Mouse (Mus musculus) hindbrain, embryonic 16.5 days (tissue): ENCODE data around the gene Adamts9. TPM values are rescaled to one million over a fixed set of nuclear protein-coding genes. Genes with fewer than 3 reads are reported as not detected.
A peak's percentile ranks its signal among the peaks of the same experiment; 100 is the strongest.

ENCODE experiments used
- ATAC-seq: fragments of 200-750 bp; cut with Nextera tagmentation; 2 replicates; pipeline ENCODE4 v1.8.0; 2017; ENCODE audit warnings: moderate TSS enrichment, moderate library complexity
- H3K27ac ChIP-seq: fragments of 300-500 bp; sonication (generic); 2 replicates; pipeline ENCODE4 v1.5.1; 2014; ENCODE audit warnings: low read depth, mild to moderate bottlenecking, control low read depth, low read length, moderate library complexity
- H3K27me3 ChIP-seq: fragments of 300-500 bp; sonication (generic); replicated peaks from 2 replicates; pipeline ENCODE4 v1.6.1; 2014; ENCODE audit warnings: low read length; ENCODE audit not compliant: control insufficient read depth, insufficient read depth
- H3K36me3 ChIP-seq: fragments of 300-500 bp; sonication (generic); 2 replicates; pipeline ENCODE4 v1.6.1; 2014; ENCODE audit warnings: mild to moderate bottlenecking, low read length, moderate library complexity, mixed read lengths; ENCODE audit not compliant: control insufficient read depth, insufficient read depth
- H3K4me1 ChIP-seq: fragments of 300-500 bp; sonication (generic); 2 replicates; pipeline ENCODE4 v1.6.1; 2014; ENCODE audit warnings: low read depth, low read length; ENCODE audit not compliant: control insufficient read depth, insufficient read depth
- H3K4me2 ChIP-seq: fragments of 300-500 bp; sonication (generic); 2 replicates; pipeline ENCODE4 v1.6.1; 2014; ENCODE audit warnings: mild to moderate bottlenecking, low read length, control low read depth, moderate library complexity
- H3K4me3 ChIP-seq: fragments of 300-500 bp; sonication (generic); 2 replicates; pipeline ENCODE4 v1.5.1; 2014; ENCODE audit warnings: mild to moderate bottlenecking, low read length, control low read depth, moderate library complexity
- H3K9ac ChIP-seq: fragments of 300-500 bp; sonication (generic); 2 replicates; pipeline ENCODE4 v1.6.1; 2014; ENCODE audit warnings: low read depth, mild to moderate bottlenecking, control low read depth, low read length, moderate library complexity
- H3K9me3 ChIP-seq: fragments of 300-500 bp; sonication (generic); 2 replicates; pipeline ENCODE4 v1.6.1; 2014; ENCODE audit warnings: mild to moderate bottlenecking, low read length, moderate library complexity; ENCODE audit not compliant: control insufficient read depth
- WGBS: fragments of 180-500 bp; shearing (Covaris S2); extraction: QIAGEN DNeasy Blood & Tissue Kit; methylation state at CpG from one replicate; pipeline ENCODE4 v1.1.7; 2014; 5-methylcytosine and 5-hydroxymethylcytosine counted together
- polyA plus RNA-seq: library from polyadenylated mRNA; unstranded; fragments of >200 nt; fragmentation: Nextera tagmentation; extraction: Ambion mirVana; gene quantifications from 2 replicates; pipeline ENCODE4 v1.2.1, GENCODE M21; 2015

The Adamts9 gene
- polyA plus RNA-seq, 1 experiment from 2014 or later, result 1.9 TPM

DNA sequence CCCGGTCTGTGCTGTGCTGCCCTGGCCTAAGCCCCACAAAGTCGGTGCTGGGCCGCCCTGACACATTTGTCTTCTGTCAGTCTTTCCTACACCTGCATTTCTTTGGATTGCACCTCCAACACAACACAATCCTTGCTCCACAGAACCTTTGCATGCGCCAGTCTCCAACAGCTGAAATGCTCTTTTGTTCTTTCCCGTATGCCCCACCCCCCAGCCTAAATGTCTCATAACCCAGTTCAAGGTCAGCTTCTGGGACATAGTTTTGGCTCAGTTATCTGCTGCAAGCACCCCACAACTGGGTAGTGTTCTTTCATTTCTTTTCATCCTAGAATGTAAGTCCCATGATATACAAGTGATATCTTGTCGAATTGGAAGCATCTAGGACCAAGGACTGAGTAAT, 161.8 kb downstream of the Adamts9 start:
- WGBS, result 83% methylated on average over 6 of the region's 6 CpGs
- no peak for ATAC-seq
- Histone ChIP-seq H3K36me3 (no peaks in the 10 kb centered on the region), H3K9ac (no peak overlapping the region), H3K4me1 (no peaks in the 10 kb centered on the region), H3K9me3 (no peaks in the 10 kb centered on the region), H3K27ac (no peak overlapping the region), H3K4me2 (no peak overlapping the region), H3K27me3 (no peaks in the 10 kb centered on the region), H3K4me3 (no peak overlapping the region)

DNA sequence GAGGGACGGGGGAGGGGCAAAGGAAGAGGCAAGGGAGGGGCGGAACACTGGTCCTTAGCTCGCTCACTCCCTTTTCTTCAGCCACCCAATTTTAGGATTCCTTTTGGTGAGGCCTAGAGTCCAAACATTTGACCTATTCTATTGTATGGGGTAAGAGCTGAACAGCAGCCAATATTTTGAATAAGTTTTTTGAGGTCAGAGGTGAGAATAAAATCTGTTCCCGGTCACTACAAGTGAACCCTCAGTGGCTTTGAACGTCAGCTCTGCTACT, 163.4 kb downstream of the Adamts9 start:
- WGBS, result 54% methylated on average over 5 of the region's 5 CpGs
- Histone ChIP-seq H3K9ac (no peak overlapping the region), H3K9me3 (no peaks in the 10 kb centered on the region), H3K4me2 (no peak overlapping the region), H3K36me3 (no peaks in the 10 kb centered on the region), H3K4me3 (no peak overlapping the region), H3K27ac (no peak overlapping the region), H3K4me1 (no peaks in the 10 kb centered on the region), H3K27me3 (no peaks in the 10 kb centered on the region)
- no peak for ATAC-seq

- no peaks in the 10 kb centered on the region for H3K9me3 ChIP-seq
- no peaks in the 10 kb centered on the region for H3K27me3 ChIP-seq
- H3K4me2 ChIP-seq, result no peak overlapping the region
- no peak overlapping the region for H3K4me3 ChIP-seq
- no peak overlapping the region for H3K27ac ChIP-seq
- no peak overlapping the region for H3K9ac ChIP-seq
- WGBS, result 75% methylated on average over 11 of the region's 11 CpGs
- H3K36me3 ChIP-seq, result no peaks in the 10 kb centered on the region
- no peaks in the 10 kb centered on the region for H3K4me1 ChIP-seq
- no peak for ATAC-seq
Measured at GRCm38 (mm10) chr6:92779140-92779934, 164.0 kb downstream of the Adamts9 start.

DNA sequence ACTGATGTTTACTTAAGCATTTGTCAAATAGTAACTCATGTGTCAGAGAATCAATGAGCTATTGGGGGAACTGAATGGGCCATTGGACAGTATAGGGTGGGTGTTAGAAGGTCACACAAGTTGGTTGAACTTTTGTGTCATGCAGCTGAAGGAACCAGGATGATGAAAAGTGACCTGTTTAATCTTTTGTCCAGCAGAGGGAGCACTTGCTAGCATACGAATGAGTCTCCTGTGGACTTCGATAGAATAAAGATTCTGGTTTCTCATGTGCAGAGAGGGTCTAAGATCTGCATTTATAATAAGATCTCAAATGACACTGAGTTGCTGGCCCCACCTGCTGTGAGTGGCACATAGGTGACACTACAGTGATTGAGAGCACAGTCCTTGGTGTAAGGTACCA, 166.9 kb downstream of the Adamts9 start:
- ATAC-seq, result no peak
- Histone ChIP-seq H3K4me2 (no peak overlapping the region), H3K4me3 (no peak overlapping the region), H3K9me3 (no peaks in the 10 kb centered on the region), H3K4me1 (no peaks in the 10 kb centered on the region), H3K27me3 (no peaks in the 10 kb centered on the region), H3K9ac (no peak overlapping the region), H3K27ac (no peak overlapping the region), H3K36me3 (no peaks in the 10 kb centered on the region)
- WGBS, result 10% methylated on average over 2 of the region's 2 CpGs

- H3K27ac ChIP-seq, result no peak overlapping the region
- H3K9ac ChIP-seq, result no peak overlapping the region
- no peaks in the 10 kb centered on the region for H3K27me3 ChIP-seq
- no peak for ATAC-seq
- WGBS, result 40% methylated on average over 3 of the region's 3 CpGs
- H3K4me2 ChIP-seq, result no peak overlapping the region
- H3K4me3 ChIP-seq, result no peak overlapping the region
- H3K9me3 ChIP-seq, result no peaks in the 10 kb centered on the region; the same call in 1 of the 2 replicates
- H3K36me3 ChIP-seq, result no peaks in the 10 kb centered on the region
- no peaks in the 10 kb centered on the region for H3K4me1 ChIP-seq
Measured at GRCm38 (mm10) chr6:92762372-92762771, 180.9 kb downstream of the Adamts9 start.

GRCm38 (mm10) chr6:92759616-92760015, 183.7 kb downstream of the Adamts9 start:
- no peak overlapping the region for H3K4me3 ChIP-seq
- H3K9me3 ChIP-seq, result no peaks in the 10 kb centered on the region
- ATAC-seq, result no peak

GRCm38 (mm10) chr6:92755826-92756225, 187.5 kb downstream of the Adamts9 start:
- Histone ChIP-seq H3K4me1 (peaks cover 2% of the 10 kb centered on the region; the same call in 1 of the 2 replicates), H3K9me3 (no peaks in the 10 kb centered on the region), H3K4me2 (no peak overlapping the region), H3K27ac (no peak overlapping the region), H3K9ac (no peak overlapping the region), H3K36me3 (no peaks in the 10 kb centered on the region), H3K4me3 (no peak overlapping the region), H3K27me3 (no peaks in the 10 kb centered on the region)
- 55% methylated on average over 5 of the region's 5 CpGs for WGBS
- ATAC-seq, result no peak

More at GRCm38 (mm10) chr6:92759616-92760015, 183.7 kb downstream of the Adamts9 start:
- H3K4me1 ChIP-seq, result no peaks in the 10 kb centered on the region
- H3K36me3 ChIP-seq, result no peaks in the 10 kb centered on the region
- H3K9ac ChIP-seq, result no peak overlapping the region
- H3K27me3 ChIP-seq, result no peaks in the 10 kb centered on the region
- no peak overlapping the region for H3K27ac ChIP-seq
- no peak overlapping the region for H3K4me2 ChIP-seq

DNA sequence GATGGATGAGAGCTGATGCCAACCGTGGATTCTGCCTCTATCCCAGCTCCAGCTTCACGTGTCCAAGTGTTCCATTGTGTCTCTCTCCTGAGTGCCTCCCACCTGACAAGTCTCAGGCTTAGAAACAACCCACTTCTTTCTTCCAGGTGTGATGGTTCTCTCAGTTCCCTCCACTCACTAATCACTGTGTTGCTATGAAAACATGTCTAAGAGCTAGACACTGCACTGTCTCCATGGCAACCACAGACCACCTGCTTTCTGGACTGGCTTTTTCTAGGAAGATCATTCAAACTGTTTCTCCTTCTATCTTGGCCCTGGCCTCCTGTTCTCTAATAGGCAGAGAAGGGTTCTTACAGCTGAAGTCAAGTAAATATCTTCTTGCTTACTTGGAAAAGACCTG, 190.6 kb downstream of the Adamts9 start:
- 82% methylated on average over 2 of the region's 2 CpGs for WGBS
- peak; percentile 80 for ATAC-seq
- Histone ChIP-seq H3K27me3 (no peaks in the 10 kb centered on the region), H3K27ac (no peak overlapping the region), H3K4me1 (peaks cover 2% of the 10 kb centered on the region; the same call in 1 of the 2 replicates), H3K4me2 (no peak overlapping the region), H3K36me3 (no peaks in the 10 kb centered on the region), H3K9me3 (no peaks in the 10 kb centered on the region), H3K4me3 (no peak overlapping the region), H3K9ac (no peak overlapping the region)

GRCm38 (mm10) chr6:92749420-92749819, 193.9 kb downstream of the Adamts9 start:
- Histone ChIP-seq H3K4me2 (no peak overlapping the region), H3K36me3 (no peaks in the 10 kb centered on the region), H3K4me3 (no peak overlapping the region), H3K27ac (no peak overlapping the region), H3K9me3 (no peaks in the 10 kb centered on the region), H3K4me1 (peaks cover 2% of the 10 kb centered on the region; the same call in 1 of the 2 replicates), H3K9ac (no peak overlapping the region), H3K27me3 (no peaks in the 10 kb centered on the region)
- 66% methylated on average over 4 of the region's 4 CpGs for WGBS
- ATAC-seq, result no peak
